Mouse (Mus musculus): ENCODE data around the gene Gaa. TPM values are rescaled to one million over a fixed set of nuclear protein-coding genes. Genes with fewer than 3 reads are reported as not detected.
"Not testable (repeated sequence)": the region's sequence is repeated elsewhere in the genome, so short reads cannot be mapped to it uniquely, and the experiment has no call there.

Gene Gaa
- polyA plus RNA-seq, 1 experiment from 2014 or later, result 15.7 TPM

- Histone ChIP-seq H3K36me3 (replicated peaks; ENCODE audit: control insufficient read depth, insufficient read depth, low read depth, low read length) (no peaks in the 10 kb centered on the region), H3K9me3 (replicated peaks; ENCODE audit: control insufficient read depth, low read length) (no peaks in the 10 kb centered on the region), H3K9ac (replicated peaks; ENCODE audit: low read length) (no peak overlapping the region), H3K27me3 (ENCODE audit: control insufficient read depth, insufficient read depth, low read length) (no peaks in the 10 kb centered on the region), H3K27ac (replicated peaks; ENCODE audit: low read depth, low read length) (no peak overlapping the region), H3K4me2 (ENCODE audit: low read depth, low read length) (peak overlapping the region; percentile 36), H3K4me1 (ENCODE audit: control insufficient read depth, insufficient read depth, low read length) (no peaks in the 10 kb centered on the region), H3K4me3 (ENCODE audit: low read depth, low read length) (no peak overlapping the region)
- WGBS, result 23% methylated on average over 11 of the region's 11 CpGs
- ATAC-seq (replicated peaks; ENCODE audit: insufficient number of reproducible peaks, low FRiP score, low TSS enrichment, low read depth), result 0 out of 2 replicates have a peak, but pooled peaks have one; percentile 31
- peak; percentile 63 for DNase-seq (ENCODE audit: low spot score)
These were observed 29.4 kb upstream of the Gaa start for GRCm38 (mm10) chr11:119238305-119238721.

GRCm38 (mm10) chr11:119239480-119239879, 28.2 kb upstream of the Gaa start:
- Histone ChIP-seq H3K4me2 (ENCODE audit: low read depth, low read length) (no peak overlapping the region), H3K36me3 (replicated peaks; ENCODE audit: control insufficient read depth, insufficient read depth, low read depth, low read length) (no peaks in the 10 kb centered on the region), H3K27ac (replicated peaks; ENCODE audit: low read depth, low read length) (no peak overlapping the region), H3K4me1 (ENCODE audit: control insufficient read depth, insufficient read depth, low read length) (no peaks in the 10 kb centered on the region), H3K9ac (replicated peaks; ENCODE audit: low read length) (no peak overlapping the region), H3K9me3 (replicated peaks; ENCODE audit: control insufficient read depth, low read length) (no peaks in the 10 kb centered on the region), H3K27me3 (ENCODE audit: control insufficient read depth, insufficient read depth, low read length) (no peaks in the 10 kb centered on the region), H3K4me3 (ENCODE audit: low read depth, low read length) (no peak overlapping the region)
- DNase-seq (ENCODE audit: low spot score) (no peak), ATAC-seq (replicated peaks; ENCODE audit: insufficient number of reproducible peaks, low FRiP score, low TSS enrichment, low read depth) (no peak)
- WGBS, result 92% methylated on average over 12 of the region's 12 CpGs

- DNase-seq (ENCODE audit: low spot score); H3K36me3 ChIP-seq (replicated peaks; ENCODE audit: control insufficient read depth, insufficient read depth, low read depth, low read length); H3K4me2 ChIP-seq (ENCODE audit: low read depth, low read length); H3K27ac ChIP-seq (replicated peaks; ENCODE audit: low read depth, low read length); H3K4me3 ChIP-seq (ENCODE audit: low read depth, low read length); H3K9ac ChIP-seq (replicated peaks; ENCODE audit: low read length); H3K4me1 ChIP-seq (ENCODE audit: control insufficient read depth, insufficient read depth, low read length); H3K27me3 ChIP-seq (ENCODE audit: control insufficient read depth, insufficient read depth, low read length); H3K9me3 ChIP-seq (replicated peaks; ENCODE audit: control insufficient read depth, low read length); ATAC-seq (replicated peaks; ENCODE audit: insufficient number of reproducible peaks, low FRiP score, low TSS enrichment, low read depth): not testable (repeated sequence)
- WGBS, result 88% methylated on average over 6 of the region's 6 CpGs
These were observed 22.1 kb upstream of the Gaa start for GRCm38 (mm10) chr11:119245543-119245942.

GRCm38 (mm10) chr11:119249011-119249410, 18.7 kb upstream of the Gaa start:
- WGBS, result 28% methylated on average over 6 of the region's 6 CpGs
- no peaks in the 10 kb centered on the region for H3K9me3 ChIP-seq (replicated peaks; ENCODE audit: control insufficient read depth, low read length)
- peak; percentile 25; the same call in 1 of the 2 replicates for ATAC-seq (replicated peaks; ENCODE audit: insufficient number of reproducible peaks, low FRiP score, low TSS enrichment, low read depth)
- DNase-seq (ENCODE audit: low spot score), result peak; percentile 92
- no peak overlapping the region for H3K27ac ChIP-seq (replicated peaks; ENCODE audit: low read depth, low read length)
- H3K9ac ChIP-seq (replicated peaks; ENCODE audit: low read length), result no peak overlapping the region
- no peak overlapping the region for H3K4me3 ChIP-seq (ENCODE audit: low read depth, low read length)
- no peak overlapping the region for H3K4me2 ChIP-seq (ENCODE audit: low read depth, low read length)
- 0 out of 2 replicates have a peak, but pooled peaks cover 3% of the 10 kb centered on the region for H3K4me1 ChIP-seq (ENCODE audit: control insufficient read depth, insufficient read depth, low read length)
- H3K36me3 ChIP-seq (replicated peaks; ENCODE audit: control insufficient read depth, insufficient read depth, low read depth, low read length), result no peaks in the 10 kb centered on the region
- no peaks in the 10 kb centered on the region for H3K27me3 ChIP-seq (ENCODE audit: control insufficient read depth, insufficient read depth, low read length)

- Histone ChIP-seq H3K4me3 (ENCODE audit: low read depth, low read length) (no peak overlapping the region), H3K9ac (replicated peaks; ENCODE audit: low read length) (no peak overlapping the region), H3K4me2 (ENCODE audit: low read depth, low read length) (no peak overlapping the region), H3K4me1 (ENCODE audit: control insufficient read depth, insufficient read depth, low read length) (0 out of 2 replicates have a peak, but pooled peaks cover 3% of the 10 kb centered on the region), H3K27ac (replicated peaks; ENCODE audit: low read depth, low read length) (no peak overlapping the region), H3K36me3 (replicated peaks; ENCODE audit: control insufficient read depth, insufficient read depth, low read depth, low read length) (no peaks in the 10 kb centered on the region), H3K9me3 (replicated peaks; ENCODE audit: control insufficient read depth, low read length) (no peaks in the 10 kb centered on the region), H3K27me3 (ENCODE audit: control insufficient read depth, insufficient read depth, low read length) (no peaks in the 10 kb centered on the region)
- 54% methylated on average over 17 of the region's 17 CpGs for WGBS
- ATAC-seq (replicated peaks; ENCODE audit: insufficient number of reproducible peaks, low FRiP score, low TSS enrichment, low read depth) (no peak), DNase-seq (ENCODE audit: low spot score) (no peak)
These were observed 16.7 kb upstream of the Gaa start for GRCm38 (mm10) chr11:119250998-119251397.

GRCm38 (mm10) chr11:119252854-119253541, 14.7 kb upstream of the Gaa start:
- Histone ChIP-seq H3K4me2 (ENCODE audit: low read depth, low read length) (peak overlapping the region; percentile 21), H3K27me3 (ENCODE audit: control insufficient read depth, insufficient read depth, low read length) (no peaks in the 10 kb centered on the region), H3K9ac (replicated peaks; ENCODE audit: low read length) (peak overlapping the region; percentile 22; the same call in 1 of the 2 replicates), H3K9me3 (replicated peaks; ENCODE audit: control insufficient read depth, low read length) (no peaks in the 10 kb centered on the region), H3K27ac (replicated peaks; ENCODE audit: low read depth, low read length) (no peak overlapping the region), H3K4me1 (ENCODE audit: control insufficient read depth, insufficient read depth, low read length) (0 out of 2 replicates have a peak, but pooled peaks cover 3% of the 10 kb centered on the region), H3K4me3 (ENCODE audit: low read depth, low read length) (no peak overlapping the region), H3K36me3 (replicated peaks; ENCODE audit: control insufficient read depth, insufficient read depth, low read depth, low read length) (no peaks in the 10 kb centered on the region)
- 5% methylated on average over 22 of the region's 22 CpGs for WGBS
- ATAC-seq (replicated peaks; ENCODE audit: insufficient number of reproducible peaks, low FRiP score, low TSS enrichment, low read depth) (peak; percentile 63; the same call in 1 of the 2 replicates), DNase-seq (ENCODE audit: low spot score) (peak; percentile 80)

GRCm38 (mm10) chr11:119256557-119256956, 11.1 kb upstream of the Gaa start:
- H3K4me2 ChIP-seq (ENCODE audit: low read depth, low read length); H3K27ac ChIP-seq (replicated peaks; ENCODE audit: low read depth, low read length); H3K9ac ChIP-seq (replicated peaks; ENCODE audit: low read length); ATAC-seq (replicated peaks; ENCODE audit: insufficient number of reproducible peaks, low FRiP score, low TSS enrichment, low read depth); H3K4me1 ChIP-seq (ENCODE audit: control insufficient read depth, insufficient read depth, low read length); H3K9me3 ChIP-seq (replicated peaks; ENCODE audit: control insufficient read depth, low read length); H3K36me3 ChIP-seq (replicated peaks; ENCODE audit: control insufficient read depth, insufficient read depth, low read depth, low read length); DNase-seq (ENCODE audit: low spot score); H3K4me3 ChIP-seq (ENCODE audit: low read depth, low read length); H3K27me3 ChIP-seq (ENCODE audit: control insufficient read depth, insufficient read depth, low read length): not testable (repeated sequence)
- WGBS, result 93% methylated on average over 5 of the region's 5 CpGs

GRCm38 (mm10) chr11:119258216-119258571, 9.5 kb upstream of the Gaa start:
- H3K27ac ChIP-seq (replicated peaks; ENCODE audit: low read depth, low read length), result no peak overlapping the region
- 54% methylated on average over 9 of the region's 9 CpGs for WGBS
- no peak overlapping the region for H3K4me3 ChIP-seq (ENCODE audit: low read depth, low read length)
- H3K9ac ChIP-seq (replicated peaks; ENCODE audit: low read length), result no peak overlapping the region; the same call in 1 of the 2 replicates
- H3K4me2 ChIP-seq (ENCODE audit: low read depth, low read length), result peak overlapping the region; percentile 29
- ATAC-seq (replicated peaks; ENCODE audit: insufficient number of reproducible peaks, low FRiP score, low TSS enrichment, low read depth), result no peak
- H3K36me3 ChIP-seq (replicated peaks; ENCODE audit: control insufficient read depth, insufficient read depth, low read depth, low read length), result no peaks in the 10 kb centered on the region
- no peaks in the 10 kb centered on the region for H3K4me1 ChIP-seq (ENCODE audit: control insufficient read depth, insufficient read depth, low read length)
- H3K9me3 ChIP-seq (replicated peaks; ENCODE audit: control insufficient read depth, low read length), result no peaks in the 10 kb centered on the region
- H3K27me3 ChIP-seq (ENCODE audit: control insufficient read depth, insufficient read depth, low read length), result no peaks in the 10 kb centered on the region
- no peak for DNase-seq (ENCODE audit: low spot score)
